Mouse (Mus musculus) kidney, postnatal 25 days (tissue): Measurements from ENCODE around the gene Mmel1.

Experiments
- DNase-seq, 2 experiments: peaks; one replicate each; pipeline ENCODE4 v3.0.0; 2021; ENCODE audit warnings: mixed read lengths in 2 of 2

Gene Mmel1

DNA sequence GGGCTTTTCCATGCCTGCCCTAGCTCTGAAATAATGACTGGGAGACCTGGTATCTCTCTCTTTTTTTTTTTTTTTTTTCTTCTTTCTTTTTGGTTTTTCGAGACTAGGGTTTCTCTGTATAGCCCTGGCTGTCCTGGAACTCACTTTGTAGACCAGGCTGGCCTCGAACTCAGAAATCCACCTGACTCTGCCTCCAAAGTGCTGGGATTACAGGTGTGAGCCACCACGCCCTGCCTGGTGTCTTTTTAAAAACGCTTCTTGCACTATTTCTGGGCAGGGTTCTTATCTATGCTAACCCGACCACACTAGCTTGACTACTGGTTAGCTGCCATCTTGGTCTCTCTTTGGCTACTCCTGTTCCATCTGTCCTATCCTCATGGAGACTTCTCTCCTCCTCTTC lies 39.1 kb downstream of the Mmel1 start:
- peak in 1 of 2 experiments; percentile 9 for DNase-seq

DNA sequence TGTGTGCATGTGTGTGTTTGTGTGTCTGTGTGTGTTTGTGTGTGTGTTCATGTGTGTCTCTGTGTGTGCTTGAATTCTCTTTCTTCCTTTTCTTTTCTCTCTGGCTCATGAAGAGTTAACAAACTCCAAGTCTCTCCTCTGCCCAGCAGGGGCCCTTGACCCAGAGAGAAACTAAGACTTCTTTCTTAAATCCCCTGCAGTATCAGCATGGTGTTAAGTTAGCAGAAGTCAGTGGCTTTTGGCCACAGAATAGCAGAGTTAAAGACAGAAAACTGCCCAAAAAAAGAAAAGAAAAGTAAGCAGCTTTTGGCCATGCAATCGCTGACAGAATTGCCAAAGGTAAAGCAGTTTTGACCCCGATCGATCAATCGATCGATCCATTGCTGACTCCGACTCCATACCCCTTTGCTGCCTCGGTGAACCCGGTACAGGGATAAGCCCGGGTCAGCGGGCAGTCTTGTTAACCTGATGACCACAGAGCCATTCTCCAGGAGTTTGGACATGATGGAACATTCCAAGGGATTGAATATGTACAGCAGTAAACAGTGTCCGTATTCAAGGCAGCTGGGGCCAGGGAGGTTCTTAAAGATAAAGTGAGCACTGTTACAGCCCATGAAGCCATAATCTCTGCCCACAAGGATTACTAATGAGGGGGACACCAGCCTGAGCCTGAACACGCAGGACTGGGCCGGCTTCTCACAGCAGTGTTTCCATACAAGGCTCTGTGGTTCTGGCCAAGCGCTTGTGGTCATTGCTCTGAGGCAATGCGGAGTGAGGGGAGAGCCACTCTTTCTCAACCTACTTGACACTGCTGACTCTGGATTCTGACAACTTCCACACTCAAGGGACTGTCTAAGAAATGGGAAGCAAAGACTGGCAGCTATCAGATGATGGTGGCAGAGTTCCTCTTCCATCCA lies 41.5 kb downstream of the Mmel1 start:
- DNase-seq = peak in 1 of 2 experiments; percentile 31

DNA sequence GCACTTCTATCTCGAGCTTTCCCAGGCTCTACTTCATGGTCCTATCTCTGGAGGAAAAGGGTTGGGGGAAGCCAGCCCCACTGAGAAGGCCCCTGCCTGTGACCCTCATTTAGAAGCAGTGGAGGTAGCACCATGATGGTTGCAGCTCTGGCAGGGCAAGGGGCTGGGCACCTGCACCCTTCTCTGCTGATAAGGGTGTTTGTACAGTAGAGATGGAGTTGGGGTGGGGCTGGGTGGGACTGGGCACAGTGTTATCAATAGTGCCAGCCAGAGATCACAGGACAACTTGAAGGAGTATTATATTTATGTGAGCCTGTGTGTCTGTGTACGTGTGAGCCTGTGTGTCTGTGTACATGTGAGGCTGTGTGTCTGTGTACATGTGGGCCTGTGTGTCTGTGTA lies 42.3 kb downstream of the Mmel1 start:
- peak in 1 of 2 experiments; percentile 7 for DNase-seq

DNA sequence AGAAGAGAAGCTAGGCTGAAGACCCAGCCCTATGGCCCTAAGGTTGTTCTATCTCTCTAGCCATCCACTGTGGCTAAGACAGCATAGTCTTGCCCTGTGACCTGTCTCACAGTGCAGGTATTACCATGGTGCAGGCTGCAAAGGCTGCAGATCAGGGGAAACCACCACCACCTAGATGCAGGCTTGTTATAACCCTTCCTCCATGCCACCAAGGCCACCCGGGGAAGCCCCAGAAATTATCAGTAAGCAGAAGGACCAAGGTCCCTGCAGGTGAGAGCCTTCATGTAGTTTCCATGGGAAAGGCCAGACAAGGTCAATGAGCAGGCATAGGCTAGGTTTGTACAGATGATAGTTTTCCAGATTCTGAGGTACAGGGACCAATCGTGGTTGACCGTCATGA lies 44.5 kb downstream of the Mmel1 start:
- DNase-seq = peak in 1 of 2 experiments; percentile 19

GRCm38 (mm10) chr4:154914252-154914651 lies 44.9 kb downstream of the Mmel1 start:
- DNase-seq = no peak

GRCm38 (mm10) chr4:154914707-154915106 lies 45.3 kb downstream of the Mmel1 start:
- peak; percentile 43 to 83 for DNase-seq

DNA sequence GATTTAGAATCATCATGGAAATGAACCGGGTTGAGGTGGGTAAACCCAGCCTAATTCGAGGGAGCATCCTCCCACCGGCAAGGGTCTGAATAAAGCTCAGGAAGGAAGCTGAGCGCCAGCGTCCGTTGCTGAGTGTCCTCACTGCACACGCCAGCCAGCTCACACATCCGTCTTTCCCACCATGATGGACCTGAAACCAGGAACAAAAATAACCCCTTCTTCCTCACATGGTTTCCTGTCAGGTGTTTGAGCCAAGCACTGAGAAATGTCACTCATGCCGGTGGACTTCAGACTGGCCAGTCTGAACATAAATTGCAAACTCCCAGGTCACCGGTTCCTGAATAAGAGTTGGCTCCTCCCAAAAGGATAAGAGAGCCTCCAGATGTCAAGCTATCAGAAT lies 45.9 kb downstream of the Mmel1 start:
- DNase-seq = peak in 1 of 2 experiments; percentile 45

DNA sequence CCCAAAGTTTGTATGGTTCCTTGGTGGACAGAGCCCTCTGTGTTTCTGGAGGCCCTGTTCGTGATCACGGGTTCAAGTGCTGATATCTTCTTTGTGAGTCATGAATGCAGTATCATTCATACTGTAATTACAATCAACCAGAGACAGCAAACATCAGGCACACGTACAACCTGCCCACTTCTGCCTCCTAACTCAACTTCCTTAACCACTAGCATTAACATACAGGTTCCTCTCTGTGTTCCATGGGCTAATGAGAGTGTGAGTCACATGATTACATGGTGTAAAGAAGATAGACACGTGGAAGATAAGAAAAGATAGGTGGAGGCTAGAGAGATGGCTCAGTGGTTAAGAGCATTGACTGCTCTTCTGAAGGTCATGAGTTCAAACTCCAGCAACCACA lies 47.3 kb downstream of the Mmel1 start:
- DNase-seq = no peak

- DNase-seq = no peak
Measured at GRCm38 (mm10) chr4:154922291-154922690, 52.9 kb downstream of the Mmel1 start.

DNA sequence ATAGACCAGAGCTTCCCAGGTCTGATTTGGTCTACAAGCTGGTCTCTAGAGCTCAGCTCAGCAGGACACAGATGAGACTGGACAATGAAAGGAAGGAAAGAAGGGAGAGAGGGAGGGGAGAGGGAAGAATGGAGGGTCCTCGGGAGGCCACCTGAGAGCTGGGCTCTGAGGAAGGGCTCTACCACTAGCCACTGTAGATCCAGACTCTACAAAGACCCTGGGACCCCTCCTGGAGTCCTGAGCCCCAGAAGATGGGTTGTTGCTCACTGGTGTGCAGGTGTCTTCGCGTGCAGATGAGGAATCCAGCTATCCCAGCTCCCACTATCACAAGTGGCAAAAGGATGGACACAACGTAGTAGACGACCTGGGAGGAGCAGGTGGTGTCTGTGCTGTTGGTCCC lies 53.5 kb downstream of the Mmel1 start:
- no peak for DNase-seq

DNA sequence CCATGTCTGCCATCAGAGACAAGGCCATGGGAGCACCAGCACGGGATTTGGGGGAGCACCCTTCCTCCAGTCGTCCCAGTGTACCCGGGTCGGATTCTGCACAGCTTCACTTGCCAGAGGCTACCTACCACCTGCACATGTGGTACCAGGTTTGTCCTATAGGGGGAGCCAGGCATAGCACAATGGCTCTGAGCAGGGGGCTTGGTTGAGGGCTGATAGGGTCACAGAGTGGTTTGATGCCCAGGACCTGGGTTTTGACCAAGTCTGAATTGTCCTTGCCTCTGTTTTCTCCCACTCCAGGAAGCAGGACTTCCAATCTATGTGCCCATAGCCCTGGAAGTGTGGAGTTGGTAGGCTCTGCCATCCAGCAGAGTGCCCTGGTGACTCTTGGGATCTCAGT lies 56.0 kb downstream of the Mmel1 start:
- peak; percentile 44 to 59 for DNase-seq

DNA sequence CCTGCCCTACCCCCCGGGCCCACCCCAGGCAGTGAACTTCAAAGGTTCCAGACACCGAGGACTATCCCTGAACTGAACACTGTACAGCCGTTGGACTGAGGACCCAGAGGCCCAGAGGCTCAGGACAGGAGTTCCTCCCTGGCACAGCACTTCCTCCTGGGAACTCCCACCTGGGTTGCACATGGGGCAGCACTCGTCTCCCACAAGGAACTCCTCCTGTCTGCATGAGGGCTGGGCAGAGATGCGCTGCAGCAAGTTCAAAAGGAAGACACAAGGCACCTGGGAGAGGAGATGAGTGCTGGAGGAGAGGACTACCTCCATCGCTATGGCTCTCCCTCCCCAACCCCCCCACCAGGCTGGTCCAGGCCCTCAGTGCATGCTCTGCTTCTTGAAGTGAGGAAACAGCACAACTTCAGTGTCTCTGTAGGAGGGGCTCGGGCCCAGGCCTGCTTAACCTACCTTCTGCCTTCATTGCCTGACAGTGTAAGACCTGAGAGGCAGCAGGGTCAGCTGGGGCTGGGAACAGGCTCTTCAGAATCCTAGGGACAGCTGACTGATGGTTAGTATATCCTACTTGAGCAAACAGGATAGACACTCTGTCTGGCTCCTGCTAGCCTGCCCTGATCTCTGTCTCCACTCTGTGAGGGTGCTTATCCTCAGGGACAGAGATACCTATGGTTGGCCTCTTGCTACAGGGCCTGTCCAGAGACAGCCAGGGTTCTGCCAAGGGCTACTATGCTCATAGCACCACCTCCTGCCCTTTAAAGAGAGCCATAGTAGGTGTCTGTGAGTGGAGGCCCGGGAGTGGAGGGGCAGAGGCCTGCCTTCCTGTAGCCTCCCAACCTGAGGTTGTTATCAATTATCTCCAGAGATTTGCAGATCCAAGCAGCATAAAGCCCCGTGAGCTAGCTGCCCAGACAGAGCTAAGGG lies 57.8 kb downstream of the Mmel1 start:
- DNase-seq = no peak

- peak; percentile 40 to 72 for DNase-seq
Measured at GRCm38 (mm10) chr4:154927899-154928337, 58.5 kb downstream of the Mmel1 start.

- DNase-seq = no peak
Measured at GRCm38 (mm10) chr4:154928395-154929087, 59.2 kb downstream of the Mmel1 start, which contains the start of gene Tnfrsf14. Tnfrsf14 (minus strand) TSS chr4:154928563.

DNA sequence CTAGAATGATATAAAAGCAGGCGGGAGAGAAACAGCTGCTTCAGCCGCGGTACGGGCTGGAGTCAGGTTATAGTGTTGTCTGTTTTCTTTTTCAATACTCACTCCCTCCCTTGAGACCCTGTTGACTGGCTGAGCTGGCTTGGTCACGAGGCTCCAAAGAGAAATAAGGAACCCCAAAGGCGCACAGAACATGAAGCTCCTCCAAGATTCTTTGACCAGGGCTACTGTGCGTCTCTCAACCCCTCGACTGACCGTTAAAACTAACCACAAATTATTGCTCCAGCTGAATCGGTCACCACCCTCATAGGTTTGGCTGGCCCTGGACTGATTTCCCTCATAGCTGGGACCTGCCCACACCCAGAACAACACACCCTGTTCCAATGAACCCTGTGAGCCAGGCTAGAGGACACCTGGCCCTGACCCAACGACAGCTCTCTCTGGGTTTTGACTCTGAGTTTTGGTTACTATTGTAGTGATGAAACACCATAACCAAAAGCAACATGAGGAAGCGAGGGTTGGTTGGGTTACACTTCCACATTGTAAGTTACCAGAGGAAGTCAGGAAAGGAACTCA lies 59.8 kb downstream of the Mmel1 start:
- peak in 1 of 2 experiments; percentile 70 for DNase-seq

GRCm38 (mm10) chr4:154933306-154933907 lies 64.0 kb downstream of the Mmel1 start:
- peak in 1 of 2 experiments; percentile 32 for DNase-seq

DNA sequence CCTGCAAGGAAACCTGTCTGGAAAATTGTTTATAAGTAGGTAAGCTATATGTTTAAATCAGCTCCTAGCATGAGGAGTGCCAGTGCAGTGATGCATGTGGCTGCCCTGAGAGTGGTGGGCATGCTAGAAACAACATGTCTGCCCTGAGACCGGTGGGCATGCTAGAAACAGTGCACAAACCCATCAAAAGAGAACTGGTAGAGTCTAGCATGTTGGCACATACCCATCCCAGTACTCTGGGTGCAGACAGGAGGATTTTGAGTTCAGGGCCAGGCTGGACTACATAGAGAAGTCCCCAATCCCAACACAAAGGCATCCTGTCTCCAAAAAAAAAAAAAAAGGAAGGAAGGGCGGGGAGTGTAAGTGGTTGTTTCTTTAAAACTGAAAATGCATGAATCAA lies 65.4 kb downstream of the Mmel1 start:
- DNase-seq = peak in 1 of 2 experiments; percentile 23

DNA sequence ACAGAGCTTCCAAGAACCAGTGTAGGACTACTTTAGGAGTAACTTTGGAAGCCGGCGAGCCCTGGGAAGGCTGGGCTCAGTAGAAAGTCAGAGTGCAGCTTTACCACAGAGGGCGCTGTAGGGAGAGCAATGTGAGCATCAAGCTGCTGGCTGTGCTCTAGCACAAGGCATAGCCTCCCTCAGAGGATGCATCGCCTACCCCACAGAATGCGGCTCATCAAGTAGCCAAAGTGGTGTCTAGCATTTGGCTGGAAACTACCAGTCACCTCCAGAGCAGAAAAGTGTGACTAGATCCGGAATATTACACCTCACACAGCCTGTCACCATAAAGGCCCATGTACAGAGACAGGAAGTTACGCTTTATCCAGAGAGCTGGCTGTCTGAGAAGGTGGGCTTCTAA lies 66.4 kb downstream of the Mmel1 start:
- DNase-seq = no peak

DNA sequence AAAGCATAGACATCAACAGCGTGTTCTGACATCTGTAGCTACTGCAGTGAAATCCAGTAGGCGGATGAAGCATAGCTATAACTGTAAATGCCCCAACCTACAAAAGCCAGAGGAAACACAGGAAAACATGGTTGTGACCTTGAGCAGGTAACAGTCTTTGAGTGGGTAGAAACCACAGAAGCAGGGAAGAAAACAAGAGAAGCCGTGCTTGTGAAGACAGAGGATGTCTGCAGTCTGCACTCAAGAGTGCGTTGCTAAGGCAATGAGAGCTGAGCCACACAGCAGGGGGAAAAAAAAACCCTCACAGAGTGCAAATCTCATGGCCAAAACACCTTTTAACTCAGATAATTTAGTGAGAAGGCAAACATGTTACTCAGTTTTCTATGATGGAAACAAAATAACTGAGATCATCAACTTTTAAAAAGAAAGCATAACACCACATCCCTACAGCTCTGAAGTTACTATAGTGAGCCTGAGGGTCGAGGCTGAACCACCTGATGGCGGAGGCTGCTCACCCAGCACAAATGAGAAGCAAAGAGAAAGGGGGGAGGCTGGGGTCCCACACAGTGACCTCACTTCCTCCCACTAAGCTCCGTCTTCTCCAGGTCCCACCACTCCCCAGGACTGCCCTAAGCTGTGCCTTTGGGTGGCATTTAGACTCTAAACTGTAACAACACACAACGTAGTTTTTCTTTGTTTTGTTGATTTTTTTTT lies 67.3 kb downstream of the Mmel1 start:
- no peak for DNase-seq

- no peak for DNase-seq
Measured at GRCm38 (mm10) chr4:154937746-154938145, 68.4 kb downstream of the Mmel1 start.

GRCm38 (mm10) chr4:154940156-154940555 lies 70.8 kb downstream of the Mmel1 start:
- DNase-seq = no peak
